Mouse (Mus musculus) testis, adult 2 months (tissue): ENCODE measurements at regions not wholly inside any gene's neighbourhood (a gene's known extent, or its start where the extent isn't known, plus 50 kb on each side); places are given as distances from the start of the nearest gene placed in this dataset.
A peak's percentile ranks its signal among the peaks of the same experiment; 100 is the strongest.

ENCODE experiments used
- H3K27ac ChIP-seq: fragments of 200-500 bp; 2 replicates; pipeline ENCODE4 v1.5.1; 2012; ENCODE audit warnings: low read depth, low read length; ENCODE audit not compliant: control insufficient read depth, insufficient read depth
- H3K27me3 ChIP-seq: fragments of 200-500 bp; 2 replicates; pipeline ENCODE4 v1.6.1; 2012; ENCODE audit warnings: mild to moderate bottlenecking, low read length, moderate library complexity; ENCODE audit not compliant: control insufficient read depth, insufficient read depth
- H3K36me3 ChIP-seq: fragments of 200-500 bp; 2 replicates; pipeline ENCODE4 v1.6.1; 2012; ENCODE audit warnings: mild to moderate bottlenecking, low read length; ENCODE audit not compliant: control insufficient read depth, insufficient read depth
- H3K4me1 ChIP-seq: fragments of 200-500 bp; 2 replicates; pipeline ENCODE4 v1.6.1; 2012; ENCODE audit warnings: low read length; ENCODE audit not compliant: control insufficient read depth, insufficient read depth
- H3K4me3 ChIP-seq: fragments of 200-500 bp; 2 replicates; pipeline ENCODE4 v1.5.1; 2012; ENCODE audit warnings: low read depth, mild to moderate bottlenecking, low read length, moderate library complexity, mixed read lengths; ENCODE audit not compliant: control insufficient read depth
- CTCF ChIP-seq: fragments of 200-500 bp; IDR thresholded peaks from 2 replicates; pipeline ENCODE4 v1.5.1; 2012; ENCODE audit warnings: low read depth, mild to moderate bottlenecking, inconsistent platforms, low read length, moderate library complexity; ENCODE audit not compliant: control insufficient read depth, insufficient read depth, insufficient replicate concordance
- POLR2A ChIP-seq: fragments of 200-500 bp; IDR thresholded peaks from 2 replicates; pipeline ENCODE4 v1.6.1; 2012; ENCODE audit warnings: low read depth, mild to moderate bottlenecking, inconsistent platforms, low read length, moderate library complexity; ENCODE audit not compliant: control insufficient read depth

GRCm38 (mm10) chr2:163138688-163139385 lies 51.2 kb upstream of the Gtsf1l start:
- H3K4me3 ChIP-seq = no peak overlapping the region
- no peaks in the 10 kb centered on the region for H3K27me3 ChIP-seq
- TF ChIP-seq CTCF (no peak), POLR2A (no peak)
- no peaks in the 10 kb centered on the region for H3K4me1 ChIP-seq
- H3K36me3 ChIP-seq = no peaks in the 10 kb centered on the region
- H3K27ac ChIP-seq = no peak overlapping the region

DNA sequence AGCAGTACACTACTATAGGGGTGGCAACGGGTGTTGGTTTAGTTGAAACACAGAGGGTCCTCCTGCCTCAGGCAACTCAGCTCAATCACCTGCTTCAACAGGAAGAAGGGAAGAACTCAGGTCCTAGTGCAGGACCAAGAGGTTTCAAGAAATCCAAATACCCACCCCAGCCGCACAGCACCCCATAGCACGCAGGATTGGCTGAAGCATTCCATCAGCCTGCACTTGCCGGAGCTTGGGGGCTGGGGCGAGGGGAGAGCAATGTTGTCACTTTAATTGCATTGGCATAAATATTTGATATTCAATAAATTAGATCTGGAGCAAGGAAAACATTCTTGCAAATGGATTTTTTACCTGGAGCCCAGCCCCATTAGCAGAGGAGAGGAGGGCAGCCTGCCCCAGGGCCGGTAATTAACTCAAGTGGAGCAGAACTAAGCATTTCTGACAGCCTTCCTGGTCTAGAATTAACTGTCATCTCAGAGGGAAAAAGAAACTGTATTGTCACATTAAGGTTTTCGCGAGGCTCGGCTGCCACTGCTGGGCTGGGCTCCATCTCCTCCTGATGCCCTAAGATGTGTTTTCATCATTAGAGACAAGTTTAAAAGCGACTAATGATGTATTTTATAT lies 55.2 kb upstream of the Gtsf1l start:
- H3K27me3 ChIP-seq = no peaks in the 10 kb centered on the region
- no peaks in the 10 kb centered on the region; the same call in 1 of the 2 replicates for H3K4me1 ChIP-seq
- no peak overlapping the region for H3K4me3 ChIP-seq
- TF ChIP-seq POLR2A (no peak), CTCF (no peak)
- H3K36me3 ChIP-seq = no peaks in the 10 kb centered on the region
- H3K27ac ChIP-seq = no peak overlapping the region

- Histone ChIP-seq H3K4me1 (no peaks in the 10 kb centered on the region; the same call in 1 of the 2 replicates), H3K36me3 (no peaks in the 10 kb centered on the region), H3K4me3 (no peak overlapping the region), H3K27me3 (no peaks in the 10 kb centered on the region), H3K27ac (no peak overlapping the region)
- TF ChIP-seq CTCF = no peak
- no peak for TF ChIP-seq POLR2A
Measured at GRCm38 (mm10) chr2:163143413-163143812, 55.8 kb upstream of the Gtsf1l start.

DNA sequence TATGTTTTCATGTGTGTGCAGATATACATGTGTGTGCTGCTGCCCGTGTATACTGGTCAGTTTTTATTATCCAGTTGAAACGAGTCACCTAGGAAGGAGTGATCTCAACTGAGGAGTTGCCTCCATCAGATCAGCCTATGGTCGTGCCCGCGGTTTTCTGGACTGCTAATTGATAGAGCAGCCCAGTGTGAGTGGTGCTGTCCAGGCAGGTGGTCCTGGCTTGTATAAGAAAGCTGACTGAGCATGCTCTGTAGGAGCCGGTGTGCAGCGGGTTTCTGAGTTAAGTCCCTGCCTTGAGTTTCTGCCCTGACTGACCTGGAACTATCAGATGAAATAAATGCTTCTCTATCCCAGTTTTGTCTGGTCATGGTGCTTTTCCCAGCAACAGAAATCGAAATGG lies 56.9 kb upstream of the Tox2 start:
- Histone ChIP-seq H3K4me1 (no peaks in the 10 kb centered on the region; the same call in 1 of the 2 replicates), H3K27ac (no peak overlapping the region), H3K36me3 (no peaks in the 10 kb centered on the region), H3K4me3 (no peak overlapping the region), H3K27me3 (no peaks in the 10 kb centered on the region)
- no peak for TF ChIP-seq CTCF
- TF ChIP-seq POLR2A = no peak

- no peak overlapping the region for H3K27ac ChIP-seq
- no peaks in the 10 kb centered on the region for H3K27me3 ChIP-seq
- no peaks in the 10 kb centered on the region for H3K36me3 ChIP-seq
- peak; percentile 81; the same call in 1 of the 2 replicates for TF ChIP-seq CTCF
- TF ChIP-seq POLR2A = no peak
- H3K4me1 ChIP-seq = no peaks in the 10 kb centered on the region; the same call in 1 of the 2 replicates
- no peak overlapping the region for H3K4me3 ChIP-seq
Measured at GRCm38 (mm10) chr2:163146481-163146880, 56.4 kb upstream of the Tox2 start.

DNA sequence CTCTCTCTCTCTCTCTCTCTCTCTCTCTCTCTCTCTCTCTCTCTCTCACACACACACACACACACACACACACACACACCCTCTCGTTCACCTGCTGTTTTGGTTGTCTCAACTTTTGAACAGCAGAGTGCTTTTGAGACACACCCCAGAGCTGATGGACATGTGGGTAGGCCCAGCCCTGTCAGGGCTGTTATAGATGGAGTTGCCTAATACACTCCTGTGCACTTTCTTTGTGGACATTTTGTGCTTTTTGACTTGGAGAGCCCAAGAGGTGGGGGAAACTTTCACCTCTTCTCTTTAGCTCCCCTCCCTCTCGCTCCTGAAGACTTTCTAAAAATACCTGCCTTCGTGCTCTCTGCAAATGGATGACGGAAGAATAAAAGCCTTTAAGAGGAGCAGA lies 55.5 kb upstream of the Tox2 start:
- Histone ChIP-seq H3K36me3 (no peaks in the 10 kb centered on the region), H3K4me3 (no peak overlapping the region), H3K27me3 (no peaks in the 10 kb centered on the region), H3K27ac (no peak overlapping the region), H3K4me1 (no peaks in the 10 kb centered on the region; the same call in 1 of the 2 replicates)
- TF ChIP-seq CTCF = no peak
- no peak for TF ChIP-seq POLR2A

- TF ChIP-seq POLR2A = no peak
- no peak for TF ChIP-seq CTCF
- Histone ChIP-seq H3K27me3 (no peaks in the 10 kb centered on the region), H3K36me3 (no peaks in the 10 kb centered on the region), H3K4me3 (no peak overlapping the region), H3K4me1 (no peaks in the 10 kb centered on the region; the same call in 1 of the 2 replicates), H3K27ac (no peak overlapping the region)
Measured at GRCm38 (mm10) chr2:163151016-163151415, 51.9 kb upstream of the Tox2 start.
